Mouse (Mus musculus): ENCODE results near the gene Cdh18.
"Not testable (repeated sequence)": the region's sequence is repeated elsewhere in the genome, so short reads cannot be mapped to it uniquely, and the experiment has no call there.

Cdh18 gene

DNA sequence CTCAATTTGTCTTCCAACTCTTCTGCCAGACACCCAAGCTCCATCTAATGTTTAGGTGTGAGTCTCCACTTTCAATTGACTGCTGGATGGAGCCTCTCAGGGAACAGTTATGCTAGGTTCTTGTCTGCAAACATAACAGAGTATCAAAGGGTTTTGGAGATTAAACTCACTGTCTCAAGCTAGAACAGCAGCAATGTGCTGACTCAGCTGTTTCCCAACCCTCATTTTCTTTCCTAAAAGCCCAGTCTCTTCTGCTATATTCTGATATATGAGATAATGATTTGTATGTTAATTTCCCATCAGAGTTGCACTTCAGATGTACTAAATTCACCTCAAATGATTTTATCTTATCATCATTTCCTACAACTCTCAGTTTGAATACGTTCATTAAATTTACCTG, 398.4 kb downstream of the Cdh18 start:
- no peak for DNase-seq (ENCODE audit: low read depth, low spot score)

DNA sequence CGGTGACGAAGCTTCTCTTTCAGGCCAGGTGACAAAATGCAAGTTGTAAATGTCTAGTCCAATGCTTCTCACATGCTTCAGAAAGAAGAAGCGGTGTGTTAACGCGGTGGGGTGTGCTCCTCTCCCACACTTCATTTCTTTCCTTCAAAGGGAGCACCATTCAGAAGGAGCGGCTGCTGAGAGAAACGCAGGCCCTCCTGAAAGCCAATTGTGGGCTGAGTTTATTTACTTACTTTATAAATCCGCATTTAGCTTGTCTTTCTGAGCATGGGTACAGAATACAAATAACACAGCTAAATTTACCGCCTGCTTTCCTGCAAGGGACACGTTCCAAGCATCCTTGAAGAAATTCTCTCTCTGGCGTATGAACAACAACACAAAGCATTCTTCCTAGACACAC, 420.6 kb downstream of the Cdh18 start:
- no peak for DNase-seq (ENCODE audit: low read depth, low spot score)

GRCm38 (mm10) chr15:22980136-22980535, 431.3 kb downstream of the Cdh18 start:
- DNase-seq (ENCODE audit: low read depth, low spot score): no peak

- no peak for DNase-seq (ENCODE audit: low read depth, low spot score)
Observed at GRCm38 (mm10) chr15:22984647-22985046, 435.8 kb downstream of the Cdh18 start.

DNA sequence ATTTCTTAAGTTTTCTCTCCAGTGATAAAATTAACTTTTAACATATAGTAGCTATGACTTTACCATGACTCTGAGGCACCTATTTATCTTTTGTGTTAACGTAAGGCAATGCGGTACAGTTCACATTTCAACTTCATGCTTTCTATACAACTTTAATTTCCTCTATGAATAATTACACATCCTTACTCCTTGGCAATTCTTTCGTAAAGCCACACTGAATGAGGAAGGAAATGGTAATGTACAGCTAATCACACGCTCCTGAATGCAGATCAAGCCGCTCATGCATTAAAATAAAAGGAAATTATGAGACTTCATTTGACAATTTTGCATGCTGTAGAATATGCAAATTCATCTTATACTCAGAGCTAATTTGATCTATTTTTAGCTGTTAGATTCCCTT, 467.9 kb downstream of the Cdh18 start:
- no peak for DNase-seq (ENCODE audit: low read depth, low spot score)

- no peak for DNase-seq (ENCODE audit: low read depth, low spot score)
Observed at GRCm38 (mm10) chr15:23021151-23021550, 472.3 kb downstream of the Cdh18 start.

DNA sequence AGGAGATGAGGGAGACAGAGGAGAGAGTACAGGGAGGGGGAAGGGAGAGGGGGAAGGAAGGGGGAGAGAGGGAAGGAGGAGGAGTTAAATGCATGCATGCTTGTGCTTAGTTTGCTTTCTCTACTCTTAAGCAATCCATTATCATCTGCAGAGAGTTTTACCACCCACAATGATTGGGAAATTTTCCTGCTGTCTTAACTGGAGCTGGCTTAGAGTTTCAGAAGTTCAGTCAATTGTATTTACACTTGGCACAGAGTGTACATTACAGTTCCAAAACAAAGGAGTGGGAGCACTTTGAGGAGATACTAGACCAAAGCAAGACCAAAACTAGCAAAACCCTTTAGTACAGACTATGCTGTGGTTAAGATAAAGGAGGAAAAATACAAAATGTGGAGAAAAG, 473.8 kb downstream of the Cdh18 start:
- DNase-seq (ENCODE audit: low read depth, low spot score): no peak

DNA sequence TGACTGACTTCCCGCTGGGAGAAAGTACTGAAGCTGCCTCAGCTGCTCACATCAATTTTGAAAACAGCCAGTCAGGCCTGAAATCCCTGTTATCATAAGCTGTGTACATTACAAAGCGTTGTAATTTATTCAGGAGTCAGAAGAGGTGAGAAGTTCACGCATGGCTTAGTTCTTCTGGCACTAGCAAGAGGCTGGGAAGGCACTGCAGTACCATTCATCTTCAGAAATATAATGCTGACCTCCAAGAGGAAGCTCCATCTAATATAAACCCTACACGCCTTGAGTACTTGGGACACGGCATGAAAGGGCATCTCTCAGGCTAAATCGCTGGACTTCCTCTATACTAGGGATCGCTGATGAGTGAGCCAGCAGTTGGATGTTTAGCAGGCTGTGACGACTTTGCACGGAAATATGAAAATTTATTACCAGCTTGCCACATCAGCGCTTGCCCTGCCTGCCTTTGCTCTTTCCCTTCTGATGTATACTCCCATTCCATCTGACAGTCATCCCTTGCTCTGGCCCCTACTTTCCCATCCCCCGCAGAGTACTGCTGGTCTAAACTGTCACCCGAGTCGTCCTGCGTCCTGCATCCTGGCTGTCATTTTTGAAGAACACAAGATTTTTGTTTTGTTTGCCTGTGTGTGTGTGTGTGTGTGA, 486.9 kb downstream of the Cdh18 start:
- no peak for DNase-seq (ENCODE audit: low read depth, low spot score)

- DNase-seq (ENCODE audit: low read depth, low spot score): no peak
Observed at GRCm38 (mm10) chr15:23036208-23037065, 487.6 kb downstream of the Cdh18 start.

GRCm38 (mm10) chr15:23037561-23037960, 488.7 kb downstream of the Cdh18 start:
- no peak for DNase-seq (ENCODE audit: low read depth, low spot score)

DNA sequence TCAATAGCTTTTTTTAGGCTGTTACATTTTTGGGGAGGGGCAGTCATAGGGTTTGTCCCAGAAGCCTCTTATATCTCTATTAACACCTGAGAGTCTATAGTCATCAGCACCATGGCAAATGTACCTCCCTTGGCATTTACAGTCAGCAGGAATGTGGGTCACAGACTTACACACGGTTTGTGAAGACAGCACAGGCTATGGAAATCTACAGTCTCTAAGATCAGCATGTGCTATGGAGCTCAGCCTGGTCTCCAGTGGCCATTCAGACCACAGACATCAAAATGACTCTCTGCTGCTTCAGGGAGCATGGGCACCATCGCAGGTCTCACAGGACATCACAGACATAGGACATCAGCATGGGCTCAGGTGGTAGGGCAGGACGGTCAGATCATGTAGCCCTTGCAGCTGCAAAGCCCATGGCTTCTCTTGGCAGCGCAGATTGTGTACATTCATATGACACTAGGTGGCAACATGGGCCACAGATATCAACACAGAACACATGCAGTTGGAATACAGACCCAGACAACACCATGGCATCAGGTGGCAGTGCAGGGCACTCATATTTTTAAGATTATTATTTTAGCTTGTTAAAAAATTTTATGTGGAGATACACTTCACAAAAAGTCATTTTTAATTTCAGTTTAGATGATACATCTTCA, 497.4 kb downstream of the Cdh18 start:
- DNase-seq (ENCODE audit: low read depth, low spot score): no peak

DNA sequence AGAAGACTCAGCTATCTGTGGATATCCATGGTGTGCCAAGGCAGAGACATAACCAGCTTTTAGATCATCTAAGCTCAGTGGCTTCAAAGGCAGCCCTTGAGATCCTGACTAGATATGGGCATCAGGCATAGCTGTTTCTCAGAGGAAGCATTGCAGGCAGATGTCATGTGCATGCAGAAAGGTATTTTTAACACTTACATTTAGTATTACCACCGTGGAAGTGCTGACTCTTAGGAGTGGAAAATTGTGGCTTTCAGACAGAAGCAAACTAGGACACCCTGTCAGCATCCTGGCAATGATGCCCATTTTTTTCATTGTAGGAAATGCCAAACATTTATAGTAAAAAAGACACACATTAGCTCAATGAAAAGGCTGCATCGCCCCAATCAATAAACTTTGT, 503.2 kb downstream of the Cdh18 start:
- DNase-seq (ENCODE audit: low read depth, low spot score): no peak

GRCm38 (mm10) chr15:23085326-23085725, 536.5 kb downstream of the Cdh18 start:
- not testable (repeated sequence) for DNase-seq (ENCODE audit: low read depth, low spot score)

DNA sequence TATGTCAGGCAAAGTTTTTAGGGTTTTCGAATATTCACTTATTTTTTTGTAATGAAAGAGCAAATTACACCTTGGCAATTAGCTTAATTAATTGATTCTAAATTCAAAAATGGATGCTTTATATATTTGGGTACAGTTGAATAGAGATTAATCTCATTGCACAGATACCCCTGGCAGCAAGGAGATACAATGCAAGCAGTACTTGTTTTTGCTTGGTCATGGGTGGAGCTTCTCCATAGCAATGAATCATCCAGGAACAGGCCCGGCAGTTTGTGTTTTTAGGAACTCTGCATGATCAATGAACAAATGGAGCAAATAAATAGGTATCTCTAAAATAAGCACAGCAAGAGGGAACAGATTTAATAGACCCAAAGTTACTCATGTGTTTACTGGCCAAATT, 538.7 kb downstream of the Cdh18 start:
- no peak for DNase-seq (ENCODE audit: low read depth, low spot score)

DNA sequence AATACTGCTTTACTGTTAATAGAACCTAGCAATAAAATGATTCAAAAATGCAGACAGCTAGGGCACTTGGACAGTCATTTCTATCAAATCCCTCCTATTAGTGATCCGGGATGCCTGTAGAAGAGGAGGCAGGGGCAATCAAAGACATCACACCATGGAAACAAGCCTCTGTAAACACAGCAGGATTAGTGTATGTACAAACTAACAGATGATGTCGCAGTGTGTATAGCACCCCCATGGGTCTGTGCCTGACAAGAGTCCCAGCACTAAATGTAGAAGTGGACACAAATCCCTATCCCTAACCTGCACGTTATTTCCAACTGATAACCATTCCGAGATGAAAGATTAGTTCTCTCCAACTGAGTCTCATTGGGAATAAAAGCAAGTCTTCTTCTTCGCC, 547.8 kb downstream of the Cdh18 start:
- DNase-seq (ENCODE audit: low read depth, low spot score): no peak

DNA sequence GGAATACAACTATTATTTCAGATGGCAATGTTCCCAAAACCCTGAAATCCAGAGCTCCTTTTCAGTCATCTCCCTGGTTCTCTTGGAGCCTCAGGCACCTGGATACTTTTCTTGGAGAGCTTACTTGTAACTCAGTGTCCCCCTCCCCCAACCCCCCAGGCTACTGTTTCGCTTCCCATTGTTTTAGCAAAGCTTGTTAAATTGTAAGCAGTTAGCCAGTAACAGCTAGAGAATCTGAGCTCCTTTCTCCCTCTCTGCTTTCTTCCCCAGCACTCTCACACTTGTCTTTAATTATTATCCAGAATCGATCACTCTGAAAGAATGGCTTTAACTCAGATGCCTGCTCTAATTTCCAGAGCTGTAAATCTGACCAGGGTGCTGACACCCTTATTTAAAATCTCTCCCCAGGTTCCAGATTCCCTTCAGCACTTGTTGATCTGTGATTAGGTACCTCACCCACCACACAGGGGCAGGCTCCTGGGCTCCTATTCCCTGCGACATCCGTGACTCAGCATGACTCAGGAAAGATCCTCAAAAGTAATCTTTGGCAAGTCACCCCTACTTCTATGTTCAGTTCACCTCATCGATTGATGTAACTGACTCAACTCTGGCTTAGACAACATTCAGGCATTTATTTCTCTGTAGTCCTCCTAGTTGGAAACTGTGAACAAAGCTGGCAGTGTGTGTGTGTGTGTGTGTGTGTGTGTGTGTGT, 556.0 kb downstream of the Cdh18 start:
- no peak for DNase-seq (ENCODE audit: low read depth, low spot score)

DNA sequence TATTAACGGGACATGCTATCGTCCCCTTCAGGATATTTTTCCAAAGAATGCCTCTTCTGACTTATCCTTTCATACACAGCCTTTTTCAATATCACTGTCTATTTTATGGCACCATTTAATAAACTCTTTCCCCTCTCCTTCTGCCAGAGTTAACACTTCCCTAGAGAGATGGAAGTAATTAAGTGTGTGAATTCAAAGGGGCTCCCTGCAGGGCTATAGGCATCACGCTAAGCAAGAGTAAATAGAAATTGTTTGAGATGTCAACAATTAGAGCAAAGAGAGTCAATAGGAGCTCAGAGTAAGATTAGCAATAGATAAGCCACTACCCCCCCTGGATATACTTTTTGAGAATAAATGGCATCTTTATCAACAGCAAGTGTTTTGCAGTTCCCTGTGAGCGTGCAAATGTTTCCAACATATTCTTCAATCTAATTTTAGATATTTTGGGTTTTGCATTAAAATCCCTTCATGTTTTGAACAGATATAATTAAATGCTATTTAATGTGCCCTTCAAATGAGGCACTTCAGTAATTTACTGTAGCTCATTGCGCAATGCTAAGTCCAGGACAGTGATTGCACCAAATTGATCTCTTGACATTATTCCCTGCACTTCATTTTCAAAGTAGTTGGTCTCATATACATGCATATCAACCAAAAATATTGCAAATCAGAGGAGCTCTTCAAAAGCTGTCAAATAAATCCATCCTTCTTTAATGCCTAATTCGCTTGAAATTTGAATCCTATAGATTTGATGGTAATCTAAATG, 586.3 kb downstream of the Cdh18 start:
- DNase-seq (ENCODE audit: low read depth, low spot score): no peak

- no peak for DNase-seq (ENCODE audit: low read depth, low spot score)
Observed at GRCm38 (mm10) chr15:23136971-23137370, 588.1 kb downstream of the Cdh18 start.

DNA sequence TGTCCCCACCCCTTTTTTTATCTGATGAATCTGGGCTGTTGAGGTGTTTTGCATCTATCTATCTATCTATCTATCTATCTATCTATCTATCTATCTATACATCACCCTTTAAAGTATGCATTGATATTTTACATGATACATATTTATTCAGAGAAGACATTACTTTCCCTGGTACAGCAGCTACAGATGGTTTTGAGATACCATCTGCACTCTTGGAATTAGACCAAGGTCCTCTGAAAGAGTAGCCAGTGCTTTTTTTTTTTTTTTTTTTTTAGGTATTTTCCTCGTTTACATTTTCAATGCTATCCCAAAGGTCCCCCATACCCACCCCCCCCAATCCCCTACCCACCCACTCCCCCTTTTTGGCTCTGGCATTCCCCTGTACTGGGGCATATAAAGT, 594.1 kb downstream of the Cdh18 start:
- not testable (repeated sequence) for DNase-seq (ENCODE audit: low read depth, low spot score)

- no peak for DNase-seq (ENCODE audit: low read depth, low spot score)
Observed at GRCm38 (mm10) chr15:23155883-23156282, 607.1 kb downstream of the Cdh18 start.

DNA sequence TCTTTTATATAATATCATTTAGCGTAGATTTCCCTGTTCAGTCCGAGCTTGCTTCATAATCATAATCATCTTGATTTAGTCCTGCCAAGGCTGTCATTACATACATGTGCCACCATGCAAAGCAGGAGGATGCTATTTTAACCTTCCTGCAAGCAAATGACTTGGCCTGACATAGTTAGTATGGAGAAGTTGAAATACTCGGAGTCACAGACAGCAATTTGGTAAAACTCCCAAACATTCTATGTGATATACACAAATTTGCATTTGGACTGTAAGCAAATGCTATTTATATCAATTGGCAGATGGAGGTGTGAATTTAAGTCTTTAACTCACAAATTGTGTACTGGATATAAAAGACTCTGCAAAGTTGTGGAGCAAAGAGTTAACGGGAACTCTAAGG, 616.0 kb downstream of the Cdh18 start:
- DNase-seq (ENCODE audit: low read depth, low spot score): no peak

All from CD4-positive helper T cell, adult 2 months (primary cell).